Mouse (Mus musculus) CH12.LX (cell line): ENCODE results near the gene Fbxl17.

Source experiments
- CHD1 ChIP-seq: IDR thresholded peaks from 2 replicates; pipeline ENCODE4 v1.6.1; 2012; ENCODE audit warnings: low read depth, low read length, improper control_type of control experiment, inconsistent platforms
- EP300 ChIP-seq: IDR thresholded peaks from 2 replicates; pipeline ENCODE4 v1.6.1; 2011; ENCODE audit warnings: low read length, improper control_type of control experiment
- POLR2AphosphoS2 ChIP-seq: IDR thresholded peaks from 2 replicates; pipeline ENCODE4 v1.6.1; 2011; ENCODE audit warnings: low read depth, low read length, improper control_type of control experiment
- ZC3H11A ChIP-seq: IDR thresholded peaks from 2 replicates; pipeline ENCODE4 v1.6.1; 2012; ENCODE audit warnings: low read depth, mild to moderate bottlenecking, inconsistent platforms, low read length, improper control_type of control experiment

GRCm38 (mm10) chr17:63492665-63493273 is 7.0 kb downstream of the Fbxl17 start:
- TF ChIP-seq EP300 (no peak), ZC3H11A (no peak), POLR2AphosphoS2 (no peak), CHD1 (no peak)
